Mouse (Mus musculus): Measurements from ENCODE around the gene Tacc2.

Tacc2 gene

DNA sequence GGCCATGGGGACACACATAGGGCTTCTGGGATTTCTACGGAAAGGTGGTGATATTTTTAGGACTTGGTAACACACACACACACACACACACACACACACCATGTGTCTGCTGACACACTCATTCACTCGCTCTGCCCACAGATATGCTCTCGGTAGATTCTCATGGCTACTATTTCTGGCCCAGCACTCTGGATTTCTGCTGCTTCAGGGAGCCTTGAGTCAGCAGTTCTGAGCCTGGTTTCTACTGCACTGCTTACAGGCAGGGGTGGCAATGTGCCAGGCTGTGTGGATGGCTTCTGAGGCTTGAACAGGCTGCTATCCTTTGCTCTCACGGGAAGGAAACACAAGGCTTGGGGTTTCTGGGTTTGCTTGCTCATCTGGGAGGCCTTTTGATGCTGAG lies 104.6 kb downstream of the Tacc2 start:
- no peak for DNase-seq (ENCODE audit: extremely low spot score, low spot score)

DNA sequence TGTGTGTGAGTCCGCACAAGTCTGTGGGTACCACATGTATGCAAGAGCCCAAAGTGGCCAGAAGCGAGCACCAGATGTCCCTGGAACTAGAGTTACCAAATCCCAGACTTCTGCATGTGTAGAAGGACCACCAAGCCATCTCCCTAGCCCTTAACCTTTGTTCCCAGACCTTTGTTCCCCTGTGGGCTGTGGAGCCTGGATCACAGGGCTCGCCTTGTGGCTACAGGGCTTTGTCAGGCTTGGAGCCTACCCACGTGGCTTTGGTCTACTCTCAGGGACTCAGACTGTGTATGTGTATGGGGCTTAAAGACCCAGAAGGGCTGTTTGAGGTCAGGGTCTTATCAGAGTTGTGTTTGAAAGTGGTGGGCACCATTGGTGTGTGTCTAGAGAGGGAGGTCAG lies 111.4 kb downstream of the Tacc2 start:
- no peak for DNase-seq (ENCODE audit: extremely low spot score, low spot score)

DNA sequence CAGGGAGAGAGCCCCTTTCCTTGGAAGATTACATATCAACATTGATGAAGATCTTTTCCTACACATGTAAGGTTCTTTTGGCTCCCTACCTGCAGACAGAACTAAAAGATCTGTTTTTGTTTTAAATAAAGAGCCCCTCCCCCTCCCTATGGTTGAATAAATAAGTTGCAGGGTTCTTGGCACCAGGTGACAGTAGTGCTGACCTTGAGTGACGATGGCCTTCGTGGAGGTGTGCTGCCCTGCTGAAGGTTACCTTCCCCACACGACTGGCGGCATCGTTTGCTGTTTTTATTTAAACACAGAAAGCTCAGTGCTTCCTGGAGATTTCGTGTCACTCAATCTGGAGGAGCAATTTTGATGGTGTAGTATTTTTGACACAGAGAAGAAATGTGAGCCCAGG lies 113.6 kb downstream of the Tacc2 start:
- DNase-seq (ENCODE audit: extremely low spot score, low spot score) = no peak

DNA sequence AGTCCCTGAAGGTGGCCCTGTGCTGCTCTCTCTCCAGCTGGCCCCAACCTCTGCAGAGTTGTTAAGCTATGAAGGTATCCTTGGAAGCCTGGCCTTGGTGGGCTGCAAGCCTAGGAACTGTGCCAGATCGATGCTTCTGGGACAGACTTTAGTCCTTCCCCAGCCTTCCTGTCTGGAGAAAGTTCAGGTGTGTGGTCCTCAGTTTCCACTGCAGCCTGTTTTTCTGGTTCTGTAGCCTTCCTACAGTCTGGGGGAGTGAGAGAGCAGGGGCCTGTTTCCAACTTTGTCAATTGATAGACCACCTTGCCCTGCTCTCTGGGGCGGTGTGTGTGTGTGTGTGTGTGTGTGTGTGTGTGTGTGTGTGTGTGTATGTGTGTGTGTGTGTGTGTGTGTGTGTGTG lies 114.7 kb downstream of the Tacc2 start:
- DNase-seq (ENCODE audit: extremely low spot score, low spot score) = no peak

DNA sequence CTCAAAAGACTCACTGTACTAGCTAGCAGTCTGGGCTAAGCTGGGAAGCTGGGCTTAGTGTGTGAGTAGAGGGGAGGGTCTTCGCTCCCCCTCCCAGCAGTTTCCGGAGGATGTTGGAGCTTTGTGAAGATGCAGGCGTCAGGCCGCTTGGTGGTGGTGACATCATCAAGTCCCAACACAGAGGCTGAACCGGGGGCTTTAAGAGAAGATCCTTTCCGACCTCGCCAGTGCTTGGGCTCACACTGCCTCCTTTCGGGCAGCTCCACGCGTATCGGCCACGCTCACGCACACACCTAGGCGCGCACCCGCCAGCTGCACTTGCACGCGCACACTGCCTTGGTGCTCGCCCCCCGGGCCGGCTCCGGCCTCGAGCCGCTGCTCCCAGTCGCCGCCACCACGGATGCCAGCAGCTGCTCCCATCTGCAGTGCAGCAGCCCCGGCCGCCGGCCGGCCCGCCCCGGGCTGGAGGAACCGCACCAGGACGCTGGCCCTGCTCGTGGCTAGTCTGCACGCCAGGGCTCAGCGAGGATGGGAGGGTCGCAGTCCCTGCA lies 115.2 kb downstream of the Tacc2 start:
- peak; percentile 90 for DNase-seq (ENCODE audit: extremely low spot score, low spot score)

DNA sequence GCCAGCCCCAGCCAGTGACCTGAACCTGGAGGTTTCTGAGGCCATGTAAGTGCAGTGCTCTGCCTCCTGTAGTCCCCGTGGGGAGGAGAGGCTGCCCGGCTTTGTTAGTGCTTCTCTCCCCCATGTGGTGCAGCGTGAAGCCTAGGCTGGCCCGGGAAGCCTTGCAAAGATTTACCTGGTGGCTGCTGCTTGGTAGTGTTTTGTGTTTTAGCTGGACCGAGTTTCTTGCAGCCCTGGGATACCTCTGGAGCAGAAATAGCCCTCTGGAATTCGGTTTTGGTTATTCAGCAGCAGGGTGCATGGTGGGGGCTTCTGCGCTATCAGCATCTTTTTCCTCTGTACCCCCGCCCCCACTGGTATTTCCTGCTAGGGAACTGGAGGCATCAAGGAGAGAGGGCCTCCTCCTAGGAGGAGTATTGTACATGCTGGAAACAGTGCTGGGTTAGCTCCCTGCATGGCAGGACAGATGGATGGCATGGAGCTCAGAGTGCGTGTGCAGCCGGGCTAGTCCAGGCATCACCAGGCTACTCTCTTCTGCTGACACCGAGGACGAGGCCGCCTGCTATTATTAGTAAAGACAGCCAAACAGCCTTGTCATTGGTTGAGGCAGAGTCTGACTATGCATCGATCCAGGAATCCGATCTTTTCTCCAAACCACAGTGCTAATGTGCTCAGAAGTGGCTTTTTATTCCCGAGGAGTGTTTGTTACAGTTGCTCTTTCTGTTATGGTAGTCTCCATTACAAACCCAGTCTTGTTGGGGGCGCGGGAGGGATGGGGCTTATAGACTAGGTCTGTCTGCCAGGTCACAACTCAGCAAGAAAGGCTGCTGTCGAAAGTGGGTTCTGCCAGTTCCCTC lies 115.9 kb downstream of the Tacc2 start:
- DNase-seq (ENCODE audit: extremely low spot score, low spot score) = no peak

DNA sequence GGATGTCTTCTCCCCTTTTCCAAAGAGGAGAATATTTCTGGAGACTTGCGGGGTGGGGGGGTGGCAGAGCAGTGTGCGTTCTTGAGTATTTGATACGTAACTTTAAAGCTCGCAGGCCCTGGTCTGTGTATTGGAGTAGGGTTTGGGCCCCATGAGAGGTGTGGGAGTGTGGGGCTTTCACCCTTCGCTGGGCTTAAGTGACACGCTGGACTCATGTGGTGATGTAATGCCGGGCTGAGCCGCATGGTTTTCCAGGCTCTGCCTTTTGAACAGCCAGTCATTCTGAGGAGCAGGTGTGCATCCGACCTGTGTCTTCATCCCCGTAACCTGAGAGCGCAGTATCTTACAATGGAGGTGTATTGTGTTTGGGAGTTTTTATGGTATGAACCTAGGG lies 116.6 kb downstream of the Tacc2 start:
- peak; percentile 44 for DNase-seq (ENCODE audit: extremely low spot score, low spot score)

DNA sequence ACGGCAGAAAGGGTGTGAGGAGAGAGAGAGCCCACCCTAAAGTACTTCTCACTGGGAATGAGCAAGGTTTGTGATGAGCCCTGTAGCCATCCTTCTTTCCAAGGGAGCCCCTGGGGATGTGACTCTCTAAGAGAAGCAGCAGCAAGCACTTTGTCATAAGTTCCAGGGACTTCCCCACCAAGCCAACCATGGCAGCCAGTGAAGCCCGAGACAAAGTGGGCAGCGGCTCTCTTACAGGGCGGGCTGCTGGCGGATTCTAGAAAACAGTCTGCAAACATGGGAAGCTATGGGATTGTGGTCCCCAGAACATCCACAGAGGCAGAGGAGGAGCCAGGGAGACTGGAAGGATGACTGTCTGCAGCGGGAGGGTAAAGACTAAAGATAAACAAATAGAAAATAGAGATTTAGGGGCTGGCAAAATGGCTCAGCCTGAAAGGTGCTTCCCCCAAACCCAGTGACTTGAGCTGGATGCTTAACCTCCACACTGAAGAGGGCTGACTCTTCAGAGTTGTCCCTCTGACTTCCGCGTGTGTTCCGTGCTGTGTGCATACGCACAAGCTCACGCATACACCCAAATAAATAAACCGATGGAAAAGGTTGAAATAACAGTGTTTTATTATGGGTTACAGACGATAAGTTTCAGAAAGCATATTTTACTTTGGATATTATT lies 118.6 kb downstream of the Tacc2 start:
- no peak for DNase-seq (ENCODE audit: extremely low spot score, low spot score)

DNA sequence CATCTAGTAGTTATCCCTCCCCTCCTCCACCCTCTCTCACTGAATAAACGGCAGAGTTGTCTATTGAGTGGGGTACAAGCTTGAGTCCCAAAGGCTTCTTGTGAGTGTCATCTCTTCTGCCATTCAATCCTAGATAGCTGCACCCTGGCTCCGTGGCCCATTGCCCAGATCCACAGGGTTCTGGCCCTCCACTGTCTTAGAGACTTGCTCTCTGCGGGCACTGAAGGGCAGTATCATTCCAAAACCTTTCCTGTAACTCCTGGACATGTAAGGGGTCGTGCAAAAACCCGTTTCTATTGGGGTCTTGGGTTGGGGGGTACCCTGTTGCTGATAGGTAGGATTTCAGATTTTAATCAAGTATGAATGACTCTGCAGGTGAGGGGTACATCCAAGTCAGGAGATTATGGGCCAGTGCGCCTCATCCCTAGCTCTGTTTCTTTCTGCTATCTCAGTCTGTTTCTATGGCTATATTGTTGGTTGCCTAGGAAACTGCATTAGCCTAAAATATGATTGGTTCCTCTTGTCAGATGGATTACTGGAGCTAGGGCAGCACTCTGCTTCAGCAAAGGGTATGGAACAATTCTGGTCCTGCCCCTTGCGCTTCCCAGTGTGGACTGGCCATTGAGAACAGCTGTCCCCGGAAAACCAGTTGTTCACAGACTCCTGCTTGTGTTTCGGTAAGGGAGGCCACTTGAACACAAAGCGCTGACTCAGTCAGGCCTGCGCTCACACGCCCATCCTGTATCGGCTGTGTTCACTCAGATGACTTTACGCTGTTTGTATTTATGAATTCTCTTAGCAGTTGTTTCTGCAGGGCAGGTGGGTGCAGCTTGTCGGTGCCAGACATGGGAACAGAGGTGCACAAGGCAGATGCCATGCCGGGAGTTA lies 119.4 kb downstream of the Tacc2 start:
- no peak for DNase-seq (ENCODE audit: extremely low spot score, low spot score)

DNA sequence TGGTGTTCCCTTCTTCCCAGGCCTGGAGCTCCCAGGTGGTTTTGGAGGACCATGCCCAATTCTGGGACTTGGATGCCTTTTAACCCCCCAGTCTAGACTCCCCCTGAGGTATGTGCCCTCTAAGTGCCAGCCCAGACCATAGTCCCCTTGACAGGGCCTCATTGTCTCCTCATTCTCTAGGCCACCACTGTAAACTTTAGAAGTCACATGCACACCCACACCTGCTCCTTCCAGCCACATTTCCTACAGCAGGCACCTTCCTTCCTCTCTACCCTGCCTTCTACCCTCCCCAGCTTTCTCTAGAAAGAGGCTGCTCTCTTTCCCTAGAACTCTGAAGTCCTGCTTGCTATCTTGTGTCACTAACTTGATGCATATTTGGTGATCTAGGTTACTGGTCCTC lies 121.2 kb downstream of the Tacc2 start:
- DNase-seq (ENCODE audit: extremely low spot score, low spot score) = no peak

DNA sequence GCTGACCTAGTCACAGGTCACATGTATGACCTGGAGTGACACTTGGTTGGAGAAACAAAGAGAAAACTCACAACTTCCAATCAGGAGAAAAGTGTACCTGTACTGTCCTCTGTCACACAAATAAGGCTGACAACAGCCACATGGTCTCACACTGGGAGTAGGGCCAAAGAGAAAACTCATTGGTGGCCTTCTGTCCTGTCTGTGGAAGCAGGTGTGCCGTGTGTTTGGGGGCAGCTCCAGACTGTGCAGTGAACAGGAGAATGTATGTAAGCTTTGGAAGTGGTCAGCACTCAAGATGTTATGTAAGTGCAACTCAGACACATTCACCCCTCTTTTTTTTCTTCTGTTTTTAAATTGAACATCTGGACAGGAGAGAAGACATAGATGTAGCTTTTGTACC lies 124.1 kb downstream of the Tacc2 start:
- no peak for DNase-seq (ENCODE audit: extremely low spot score, low spot score)

DNA sequence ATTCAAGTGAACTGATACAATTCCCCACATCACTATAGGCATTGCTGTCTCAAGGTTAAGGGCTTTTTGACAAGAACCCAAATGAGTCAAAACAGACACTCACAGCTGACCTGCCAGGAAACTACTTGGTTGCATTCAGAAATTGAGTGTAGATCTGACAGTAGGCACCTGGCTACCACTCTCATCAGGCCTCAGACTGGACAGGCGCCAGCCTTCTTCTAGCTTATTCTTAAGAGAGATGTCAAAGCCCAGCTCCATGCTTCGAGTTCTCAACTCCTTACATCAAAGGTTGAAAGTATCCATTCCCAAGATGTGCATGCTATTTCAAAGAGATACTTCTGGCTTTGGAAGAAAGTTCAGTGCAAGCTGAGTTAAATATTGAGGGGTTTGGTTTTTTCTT lies 128.0 kb downstream of the Tacc2 start:
- DNase-seq (ENCODE audit: extremely low spot score, low spot score) = no peak

DNA sequence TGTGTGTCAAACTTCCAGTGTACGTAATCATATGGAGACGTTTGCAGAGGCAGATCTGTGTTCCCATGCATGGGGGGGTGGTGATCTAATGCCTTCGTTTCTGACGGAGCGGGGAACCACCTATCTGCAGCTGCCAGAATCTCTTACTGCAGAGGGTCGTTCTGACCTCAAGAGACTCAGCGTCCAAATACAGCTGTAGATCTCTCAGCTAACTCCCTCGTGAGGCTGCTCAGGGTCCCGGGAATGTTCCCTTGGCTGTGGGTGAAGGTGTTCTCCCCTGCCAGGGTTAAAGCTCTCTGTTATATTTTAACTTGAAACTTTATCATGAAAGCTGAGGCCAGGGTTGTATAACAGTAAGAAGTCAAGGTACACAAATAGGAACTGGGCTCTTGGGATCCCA lies 131.7 kb downstream of the Tacc2 start:
- no peak for DNase-seq (ENCODE audit: extremely low spot score, low spot score)

DNA sequence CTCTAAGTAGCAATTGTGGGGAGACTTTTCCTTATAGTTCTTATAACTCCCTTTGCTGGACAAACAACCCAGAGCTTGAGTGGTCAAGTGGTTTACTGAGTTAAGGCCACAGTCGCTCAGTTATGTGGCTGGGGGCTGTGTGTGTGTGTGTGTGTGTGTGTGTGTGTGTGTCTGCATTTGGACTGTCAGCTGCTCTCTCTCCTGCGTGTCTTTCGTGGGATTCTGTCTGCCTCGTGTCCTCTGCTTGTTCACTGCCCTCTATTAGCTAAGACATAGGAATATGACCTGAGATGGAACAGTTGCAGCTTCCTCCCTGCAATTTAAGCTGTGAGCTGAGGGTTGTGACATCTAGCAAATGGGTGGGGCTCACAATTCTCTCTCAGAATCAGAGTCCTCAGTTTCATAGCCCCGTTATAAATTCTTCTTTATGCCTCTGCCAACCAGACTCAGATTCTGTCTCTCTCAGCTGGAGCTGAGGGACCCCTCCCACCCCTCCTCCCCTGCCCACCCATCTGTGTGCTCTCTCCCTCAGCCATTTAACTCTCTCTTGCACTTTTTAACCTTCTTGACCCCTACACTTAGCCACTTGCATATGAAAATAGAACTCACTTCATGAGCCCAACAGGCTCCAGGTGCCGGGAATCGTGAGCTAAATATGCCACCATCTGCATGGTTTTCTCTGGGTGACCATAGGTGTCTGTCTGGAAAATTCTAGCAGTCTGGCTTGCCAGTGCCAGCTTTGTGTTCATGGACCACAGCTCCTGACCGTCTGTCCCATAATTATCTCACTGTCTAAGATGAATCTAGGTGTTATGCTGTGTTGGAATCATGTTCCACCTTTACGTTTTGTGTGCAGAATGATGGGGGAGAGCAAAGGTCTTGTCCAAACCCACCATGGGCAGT lies 132.4 kb downstream of the Tacc2 start:
- DNase-seq (ENCODE audit: extremely low spot score, low spot score) = no peak

DNA sequence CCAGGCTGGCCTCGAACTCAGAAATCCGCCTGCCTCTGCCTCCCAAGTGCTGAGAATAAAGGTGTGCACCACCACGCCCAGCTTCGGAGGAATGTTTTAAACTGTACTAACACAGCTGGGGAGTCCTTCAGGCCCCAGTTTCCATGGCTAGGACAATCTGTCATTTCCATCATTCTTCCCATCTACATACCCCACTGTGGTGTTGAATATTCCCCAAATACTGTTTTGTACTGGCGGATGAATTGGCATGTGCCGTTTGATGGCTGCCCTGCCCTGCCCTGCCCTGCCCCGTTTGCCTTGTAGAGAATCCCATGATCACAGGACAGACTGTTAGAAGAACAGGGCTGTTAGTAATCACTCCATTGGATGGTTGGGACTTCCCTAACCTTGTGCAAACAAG lies 134.6 kb downstream of the Tacc2 start:
- no peak for DNase-seq (ENCODE audit: extremely low spot score, low spot score)

DNA sequence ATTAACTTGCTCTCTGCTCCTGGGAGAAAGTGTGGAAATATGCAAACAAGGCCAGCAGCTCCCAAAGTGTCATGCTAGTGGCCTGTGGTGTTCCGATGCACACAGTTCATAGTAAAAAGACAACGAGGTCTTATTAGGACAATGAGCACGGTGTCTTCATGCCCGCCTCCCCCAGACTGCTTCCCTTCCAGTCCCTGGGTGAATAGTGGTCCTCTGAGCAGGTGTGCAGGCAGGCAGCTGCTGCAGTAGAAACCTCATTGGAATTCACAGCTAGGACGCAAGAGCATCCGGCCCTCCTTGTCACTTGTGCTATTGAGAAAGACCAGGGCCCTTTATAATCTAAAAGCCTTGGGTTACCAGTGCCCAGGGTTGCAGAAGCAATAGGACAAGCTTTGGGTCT lies 136.1 kb downstream of the Tacc2 start:
- no peak for DNase-seq (ENCODE audit: extremely low spot score, low spot score)

DNA sequence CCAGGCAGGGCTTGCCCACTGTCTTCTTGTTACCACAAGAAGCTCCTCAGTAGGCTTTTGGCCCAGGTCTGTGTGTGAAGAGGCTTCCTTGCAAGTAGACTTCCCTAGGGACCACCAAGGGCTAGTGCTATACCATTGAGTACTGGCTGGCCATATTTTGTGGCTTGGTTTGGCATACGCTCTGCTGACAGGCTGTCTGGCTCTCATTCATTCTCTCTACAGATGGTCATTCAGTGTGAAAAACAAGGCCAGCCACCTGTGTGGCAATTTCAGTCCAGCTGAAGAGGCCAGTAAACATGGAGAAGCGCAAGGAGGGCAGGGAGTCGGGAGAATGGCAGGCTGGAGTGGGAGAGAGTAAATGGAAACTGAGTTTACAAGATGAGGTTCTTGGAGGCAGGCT lies 138.2 kb downstream of the Tacc2 start:
- no peak for DNase-seq (ENCODE audit: extremely low spot score, low spot score)

DNA sequence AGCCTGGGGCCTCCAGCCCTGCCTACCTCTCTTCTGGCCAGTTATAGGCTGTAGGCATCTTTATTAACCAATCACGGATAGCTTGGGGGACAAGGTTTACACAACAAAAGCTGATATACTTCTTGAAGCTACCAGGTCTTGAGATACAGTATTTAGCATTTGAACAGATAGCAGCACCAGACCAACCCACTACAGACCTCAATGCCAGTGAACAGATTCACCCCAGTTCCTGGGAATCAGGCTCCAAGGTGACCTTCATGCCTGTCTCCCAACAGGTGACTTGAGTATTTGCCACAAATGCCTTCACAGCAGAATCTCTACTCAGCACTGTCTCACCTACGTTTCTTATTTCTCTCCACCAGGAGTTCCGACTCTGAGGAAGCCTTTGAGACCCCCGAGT lies 139.1 kb downstream of the Tacc2 start:
- DNase-seq (ENCODE audit: extremely low spot score, low spot score) = no peak

DNA sequence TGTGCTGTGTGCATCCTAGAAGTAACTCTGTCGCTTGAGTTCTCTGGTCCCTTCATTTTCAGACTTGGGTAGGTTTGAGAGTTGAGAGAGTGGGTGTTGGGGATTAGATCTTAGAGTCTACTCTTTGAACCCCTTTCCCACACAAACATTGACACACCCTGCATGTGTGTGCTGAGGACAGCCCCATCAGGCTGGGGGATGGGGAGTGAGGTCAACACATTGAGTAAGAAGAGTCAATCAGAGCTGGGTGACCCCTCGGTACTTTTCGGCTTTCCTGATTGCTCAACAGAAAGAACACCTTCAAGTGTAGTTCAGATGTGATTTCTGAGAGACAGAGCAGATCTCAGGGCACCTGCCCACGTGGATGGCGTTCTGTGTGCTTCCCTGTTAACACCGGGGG lies 139.8 kb downstream of the Tacc2 start:
- DNase-seq (ENCODE audit: extremely low spot score, low spot score) = no peak

DNA sequence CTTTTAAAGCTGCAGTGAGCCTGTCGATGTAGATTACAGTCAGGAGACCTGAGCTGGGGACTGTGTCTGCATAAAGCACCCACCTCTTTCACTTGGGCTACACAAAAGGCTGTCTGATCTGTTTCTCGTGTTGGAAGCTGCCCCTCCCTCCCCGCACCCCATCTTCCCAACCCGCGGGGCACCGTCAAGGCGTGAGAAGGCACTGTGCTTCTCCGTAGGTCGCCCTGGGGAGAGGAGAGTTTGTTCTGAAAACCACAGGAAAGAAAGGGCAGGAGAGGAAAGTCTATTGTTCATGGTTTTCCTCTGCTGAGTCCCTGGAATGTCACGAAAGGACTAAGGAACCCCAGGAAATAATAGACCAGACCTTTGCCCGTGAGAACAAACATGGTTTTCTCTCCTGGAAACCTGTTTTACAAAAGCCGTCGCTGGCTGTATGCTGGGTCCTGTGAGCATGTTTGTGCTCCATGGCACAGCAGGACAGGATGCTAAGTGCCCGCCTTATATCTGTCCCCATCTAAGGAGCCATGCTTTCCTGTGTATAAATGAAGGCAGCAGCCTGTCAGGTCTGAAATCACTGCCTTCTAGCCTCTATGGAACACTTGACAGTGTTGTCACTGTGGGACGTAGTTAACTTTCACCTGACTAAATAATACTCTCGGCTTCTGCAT lies 142.8 kb downstream of the Tacc2 start:
- no peak for DNase-seq (ENCODE audit: extremely low spot score, low spot score)
